Mouse (Mus musculus): Measurements from ENCODE around the gene Ap3d1. TPM values are rescaled to one million over a fixed set of nuclear protein-coding genes. Genes with fewer than 3 reads are reported as not detected.
A peak's percentile ranks its signal among the peaks of the same experiment; 100 is the strongest.

Gene Ap3d1
- total RNA-seq, 4 experiments from 2014 or later = 91.8 to 136 (median 113) TPM

DNA sequence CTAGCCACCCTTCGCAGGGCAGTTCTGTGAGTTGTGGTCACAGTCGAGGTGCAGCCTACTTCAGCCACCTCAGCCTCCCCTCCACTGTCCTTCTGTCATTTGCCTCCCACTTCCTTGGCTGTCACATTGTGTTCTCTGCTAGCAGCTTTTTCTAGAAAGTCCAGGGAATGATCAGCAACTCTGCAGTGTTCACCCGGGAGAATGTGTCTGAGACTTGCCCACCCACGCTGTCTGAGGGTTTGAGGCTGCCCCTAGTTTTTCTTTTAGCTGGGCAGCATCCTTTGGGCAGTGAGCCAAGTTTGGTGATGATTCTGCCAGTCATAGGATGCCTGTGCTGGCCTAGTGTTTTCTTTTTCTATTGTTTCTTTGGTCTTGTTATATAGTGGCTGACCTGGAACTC lies 14.9 kb upstream of the Ap3d1 start:
- no peak for DNase-seq

DNA sequence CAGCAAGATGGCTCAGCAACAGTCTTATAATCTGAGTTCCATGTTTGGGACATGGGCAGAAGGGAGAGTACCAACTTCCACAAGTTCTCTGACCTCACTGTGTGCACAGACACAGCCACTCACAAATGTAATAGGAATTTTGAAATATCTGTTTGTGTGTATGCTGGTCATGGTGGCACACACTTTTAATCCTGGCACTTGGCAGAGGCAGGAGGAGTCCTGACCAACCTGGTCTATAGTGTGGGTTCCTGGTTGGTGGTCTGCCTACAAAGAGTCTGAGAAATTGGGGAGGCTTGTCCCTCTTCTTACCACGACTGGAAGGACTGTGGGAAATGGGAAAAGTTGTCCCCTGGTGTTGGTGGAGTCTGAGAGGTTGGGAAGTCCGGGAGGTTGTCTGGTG lies 14.4 kb upstream of the Ap3d1 start:
- no peak for DNase-seq

DNA sequence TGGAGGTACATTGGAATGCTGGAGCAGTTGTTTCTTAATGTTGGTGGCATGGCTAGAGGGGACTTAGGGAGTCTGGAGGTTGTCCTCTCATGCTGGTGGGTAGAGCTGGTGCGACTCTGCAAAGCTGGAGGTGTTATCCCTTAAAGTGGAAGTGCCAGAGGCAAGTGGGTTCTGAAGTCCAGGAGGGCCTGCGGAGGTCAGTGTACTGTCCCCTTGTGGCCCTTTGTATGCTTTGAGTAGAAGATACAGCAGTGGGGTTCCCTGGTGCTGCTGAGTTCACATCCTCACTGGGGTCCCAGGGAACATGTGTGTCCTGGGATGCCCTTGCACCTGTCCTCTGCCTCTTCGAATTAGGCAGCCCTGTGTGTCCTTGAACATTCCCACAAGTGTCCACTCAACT lies 14.0 kb upstream of the Ap3d1 start:
- DNase-seq = no peak

DNA sequence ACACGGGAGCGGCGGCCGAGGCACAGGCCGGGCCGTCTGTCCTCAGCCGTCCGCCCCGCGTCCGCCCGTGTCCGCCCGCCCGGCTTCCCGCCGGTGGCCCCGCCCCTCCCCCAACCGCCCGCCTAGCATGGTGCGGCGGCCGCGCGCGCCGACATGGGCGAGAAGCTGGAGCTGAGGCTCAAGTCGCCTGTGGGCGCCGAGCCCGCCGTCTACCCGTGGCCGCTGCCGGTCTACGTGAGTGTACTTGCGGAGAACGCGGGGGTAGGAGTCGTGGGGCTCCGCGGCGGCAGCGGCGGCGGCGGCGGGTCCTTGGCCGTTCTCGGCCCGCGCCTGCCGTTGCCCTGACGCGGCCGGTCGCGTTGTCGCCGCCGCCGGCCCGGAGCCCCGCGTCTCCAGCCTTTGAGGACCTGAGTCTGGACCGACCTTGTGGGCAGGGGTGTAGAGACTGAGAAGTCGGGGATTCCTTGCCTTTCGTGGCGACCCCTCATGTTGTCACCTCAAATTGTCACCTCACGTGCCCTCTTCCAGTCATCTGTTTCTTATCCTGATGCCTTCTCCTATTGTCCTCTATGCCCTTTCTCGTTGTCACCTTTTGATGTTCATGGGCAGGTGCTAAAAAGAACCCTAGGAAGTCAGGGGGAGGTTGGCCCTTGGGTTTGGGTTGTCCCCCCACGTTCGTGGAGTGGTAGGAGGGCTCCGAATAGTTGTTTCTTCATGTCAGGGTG lies 13.4 kb upstream of the Ap3d1 start:
- DNase-seq = no peak

DNA sequence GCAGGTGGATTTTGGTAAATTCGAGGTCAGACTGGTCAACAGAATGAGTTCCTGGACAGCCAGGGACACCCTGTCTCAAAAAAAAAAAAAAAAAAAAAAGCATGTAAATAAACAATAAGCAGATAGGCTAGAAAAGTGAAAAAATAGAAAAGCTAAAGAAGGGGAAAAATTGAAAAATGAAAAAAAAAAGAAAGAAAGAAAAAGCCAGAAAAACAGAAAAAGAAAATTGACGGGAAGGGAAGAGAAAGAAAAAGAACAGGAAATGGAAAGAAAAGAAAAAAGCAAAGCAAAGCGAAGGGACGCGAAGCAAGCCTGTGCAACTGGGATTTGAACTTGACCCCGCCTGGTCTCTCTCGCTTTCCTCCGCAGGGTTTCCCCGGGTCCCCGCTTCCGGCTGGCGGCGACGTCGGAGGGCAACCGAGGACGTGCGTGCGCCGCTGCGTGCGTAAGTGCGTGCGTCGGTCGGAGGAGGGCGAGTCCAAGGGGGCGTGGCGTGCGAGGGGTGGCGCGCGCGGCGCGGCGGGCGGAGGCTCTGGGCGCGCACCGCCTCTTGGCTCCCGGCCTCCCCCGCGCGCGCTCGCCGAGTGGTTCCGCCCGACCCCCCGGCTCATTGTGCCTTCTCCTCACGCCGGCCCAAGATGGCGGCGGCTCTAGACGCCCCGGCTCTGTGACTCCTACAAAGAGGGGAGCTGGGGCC lies 12.7 kb upstream of the Ap3d1 start, which contains the start of gene Dot1l:
Dot1l (plus strand) TSS at position 613 of the 697 bp plus-strand sequence.
- peak; percentile 96 for DNase-seq

DNA sequence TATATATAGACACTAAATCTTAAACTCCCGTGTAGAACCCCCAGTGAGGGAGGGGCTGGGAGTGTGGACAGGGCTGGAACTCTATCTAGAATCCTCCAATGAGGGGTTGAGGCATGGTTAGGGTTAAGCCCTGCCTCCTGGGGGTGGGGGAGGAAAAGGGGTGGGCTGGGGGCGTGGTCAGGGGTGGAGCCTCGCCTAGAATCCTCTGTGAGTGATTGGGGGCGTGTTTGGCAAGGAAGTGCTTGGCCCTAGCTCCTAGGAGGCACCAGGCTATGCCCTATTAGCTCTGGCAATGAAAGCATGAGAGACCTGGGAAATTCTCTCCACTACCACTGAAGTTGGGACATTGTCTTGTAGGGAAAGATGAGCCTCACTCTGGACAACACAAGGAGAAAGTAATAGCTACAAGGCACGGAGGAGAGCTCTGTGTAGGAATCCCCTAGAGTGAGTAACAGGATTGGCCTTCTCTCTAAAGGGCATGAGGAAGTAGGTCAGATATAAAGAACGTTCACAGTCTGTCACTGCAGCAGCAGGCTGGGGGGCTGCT lies 10.1 kb upstream of the Ap3d1 start:
- no peak for DNase-seq

DNA sequence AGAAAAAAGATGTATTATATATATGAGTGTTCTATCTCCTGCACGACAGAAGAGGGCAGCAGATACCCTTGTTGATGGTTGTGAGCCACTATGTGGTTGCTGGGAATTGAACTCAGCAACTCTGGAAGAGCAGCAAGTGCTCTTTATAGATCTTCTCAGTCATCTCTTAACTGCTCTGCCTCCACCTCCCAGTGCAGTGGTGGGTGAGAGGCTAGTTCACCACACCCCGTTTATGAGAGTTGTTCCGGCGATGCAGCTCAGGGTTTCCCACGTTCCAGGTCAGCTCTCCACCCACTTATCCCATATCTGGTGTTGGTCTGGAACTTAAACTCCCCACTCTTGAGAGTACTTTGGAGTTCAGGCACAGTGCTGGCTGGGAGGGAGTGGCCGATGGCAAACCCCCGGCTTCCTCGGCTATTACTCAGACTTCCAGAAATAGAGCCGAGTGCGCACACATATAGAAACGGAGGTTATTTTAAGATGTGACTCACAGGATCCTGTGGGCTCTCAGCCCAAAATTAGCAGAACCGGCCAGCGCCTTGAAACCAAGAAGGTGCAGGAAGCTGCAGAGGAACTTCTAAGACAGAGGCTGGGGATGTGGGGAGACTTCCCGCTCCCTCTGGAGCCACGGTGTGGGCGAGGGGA lies 9.2 kb upstream of the Ap3d1 start:
- peak; percentile 67 for DNase-seq

DNA sequence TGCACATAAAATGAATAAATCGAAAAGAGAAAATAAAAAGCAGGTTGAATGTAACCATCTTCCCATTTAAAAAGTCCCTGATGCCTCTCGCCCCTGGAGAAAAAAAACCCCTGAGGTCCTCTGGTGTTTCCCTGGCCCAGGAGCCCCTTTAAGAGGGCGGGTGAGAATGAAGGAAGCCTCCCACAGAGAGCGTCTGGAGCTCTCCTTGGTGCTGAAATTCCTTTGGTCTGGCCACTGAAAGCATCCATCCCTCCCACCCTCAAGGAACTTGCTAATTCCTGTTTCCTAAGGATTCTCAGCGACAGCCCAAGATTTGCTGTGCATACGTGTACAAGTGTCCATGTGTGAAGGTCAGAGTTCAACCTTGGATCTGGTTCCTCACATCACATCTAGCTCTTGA lies 6.5 kb upstream of the Ap3d1 start:
- DNase-seq = no peak

DNA sequence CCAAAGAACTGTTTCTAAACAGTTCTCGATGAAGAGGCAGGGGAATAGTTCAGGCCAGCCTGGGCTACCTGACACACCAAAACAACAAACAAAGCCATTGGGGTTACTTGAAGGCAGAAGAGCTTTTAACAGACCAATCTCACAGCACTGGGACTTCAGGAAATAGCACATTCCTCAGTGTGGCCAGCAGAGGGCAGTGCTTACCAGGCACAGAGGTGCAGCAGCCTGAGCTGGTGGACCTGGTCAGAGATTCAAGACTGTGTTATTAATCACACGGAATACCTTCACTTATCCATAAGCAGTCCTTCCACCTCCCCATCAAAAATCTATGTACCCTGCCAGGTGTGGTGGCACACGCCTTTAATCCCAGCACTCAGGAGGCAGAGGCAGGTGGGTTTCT lies 5.3 kb upstream of the Ap3d1 start:
- no peak for DNase-seq

DNA sequence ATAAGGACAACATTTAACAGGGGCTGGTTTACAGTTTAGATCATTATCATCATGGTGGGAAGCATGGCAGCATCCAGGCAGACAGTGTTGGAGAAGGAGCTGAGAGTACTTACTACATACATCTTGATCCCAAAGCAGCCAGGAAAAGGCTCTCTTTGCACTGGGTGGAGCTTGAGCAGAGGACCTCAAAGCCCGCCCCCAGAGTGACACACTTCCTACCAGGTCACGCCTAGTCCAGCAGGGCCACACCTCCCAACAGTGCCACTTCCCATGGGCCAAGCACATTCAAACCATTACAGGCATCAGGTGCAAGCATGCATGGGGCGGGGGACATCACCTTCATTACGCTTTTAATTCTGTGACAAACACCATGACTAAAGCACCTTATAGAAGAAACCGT lies 2.2 kb upstream of the Ap3d1 start:
- DNase-seq = no peak

DNA sequence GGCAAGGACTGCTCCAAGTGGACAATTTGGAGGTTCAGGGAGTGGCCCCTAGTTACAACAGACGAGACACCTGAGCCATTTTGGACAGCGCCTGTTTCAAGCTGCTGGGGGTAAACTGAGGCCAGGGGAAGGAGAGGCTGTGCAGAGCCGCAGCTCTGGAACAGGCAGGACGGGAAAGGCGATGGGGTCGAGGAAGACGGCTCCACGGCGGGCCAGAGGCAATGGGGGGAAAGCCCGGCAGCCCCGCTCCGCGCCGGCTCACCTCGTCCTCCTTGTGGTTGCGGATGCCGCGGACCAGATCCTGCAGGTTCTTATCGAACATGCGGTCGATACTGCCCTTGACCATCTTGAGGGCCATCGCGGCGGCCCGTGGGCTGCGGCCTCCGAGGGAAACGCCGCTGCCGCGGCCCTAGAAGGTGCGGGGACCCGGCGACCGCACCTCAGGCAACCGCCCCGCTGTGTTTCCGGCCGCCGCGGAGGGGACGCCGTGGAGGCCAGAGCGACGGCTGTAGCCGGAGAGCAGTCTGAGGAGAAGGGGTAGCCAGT lies 357 bp downstream of the Ap3d1 start:
- no peak for DNase-seq

DNA sequence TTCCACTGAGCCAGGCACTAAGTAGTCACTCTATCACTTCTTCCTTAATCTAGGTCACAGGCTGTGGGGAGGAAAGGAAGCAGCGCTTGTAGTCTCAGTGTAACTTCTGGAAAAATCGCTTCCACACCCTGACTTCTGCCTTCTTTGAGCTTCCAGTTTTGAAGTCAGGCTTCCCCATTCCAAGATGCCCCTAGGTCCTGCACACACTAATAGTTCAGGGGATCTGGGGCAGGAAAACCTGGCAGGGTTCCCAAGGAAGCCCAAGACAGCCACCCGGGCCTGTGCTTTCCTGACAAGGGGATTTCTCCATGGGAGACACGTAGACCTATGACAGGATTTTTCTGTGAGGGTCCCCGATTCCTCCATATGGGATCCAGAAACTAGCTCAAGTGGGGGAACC lies 918 bp downstream of the Ap3d1 start:
- DNase-seq = no peak

DNA sequence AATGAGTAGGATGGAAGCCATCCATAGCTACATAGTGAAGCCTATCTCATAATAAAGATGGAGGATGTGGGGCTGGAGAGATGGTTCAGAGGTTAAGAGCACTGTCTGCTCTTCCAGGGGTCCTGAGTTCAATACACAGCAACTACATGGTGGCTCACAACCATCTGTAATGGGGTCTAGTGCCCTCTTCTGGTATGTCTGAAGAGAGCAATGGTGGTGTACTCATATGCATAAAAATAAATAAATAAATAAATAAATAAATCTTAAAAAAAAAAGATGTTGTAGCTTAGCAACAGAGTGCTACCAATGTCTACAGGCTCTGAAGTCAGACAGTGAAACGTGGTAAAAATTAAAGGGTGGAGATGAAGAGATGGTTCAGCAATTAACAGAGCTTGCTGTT lies 3.4 kb downstream of the Ap3d1 start:
- no peak for DNase-seq

DNA sequence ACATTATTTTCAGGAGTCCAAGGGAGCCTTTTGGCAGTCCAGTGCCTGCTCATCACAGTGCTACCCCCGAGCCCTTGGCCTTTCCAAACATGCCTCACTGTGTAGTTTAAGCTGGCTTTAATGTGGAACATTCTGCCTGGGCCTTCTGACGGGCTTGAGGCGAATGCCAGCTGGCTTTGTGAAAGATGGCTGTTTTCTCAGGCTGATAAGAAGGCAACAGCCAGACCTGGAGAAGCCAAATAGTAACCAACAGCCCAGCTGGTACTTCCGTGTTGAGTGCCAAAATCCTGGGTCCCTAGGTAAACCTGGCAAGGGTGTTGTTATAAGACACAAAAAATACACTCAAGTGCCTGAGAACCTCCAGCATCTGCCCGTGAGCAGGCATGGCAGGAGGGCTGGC lies 5.3 kb downstream of the Ap3d1 start:
- DNase-seq = no peak

DNA sequence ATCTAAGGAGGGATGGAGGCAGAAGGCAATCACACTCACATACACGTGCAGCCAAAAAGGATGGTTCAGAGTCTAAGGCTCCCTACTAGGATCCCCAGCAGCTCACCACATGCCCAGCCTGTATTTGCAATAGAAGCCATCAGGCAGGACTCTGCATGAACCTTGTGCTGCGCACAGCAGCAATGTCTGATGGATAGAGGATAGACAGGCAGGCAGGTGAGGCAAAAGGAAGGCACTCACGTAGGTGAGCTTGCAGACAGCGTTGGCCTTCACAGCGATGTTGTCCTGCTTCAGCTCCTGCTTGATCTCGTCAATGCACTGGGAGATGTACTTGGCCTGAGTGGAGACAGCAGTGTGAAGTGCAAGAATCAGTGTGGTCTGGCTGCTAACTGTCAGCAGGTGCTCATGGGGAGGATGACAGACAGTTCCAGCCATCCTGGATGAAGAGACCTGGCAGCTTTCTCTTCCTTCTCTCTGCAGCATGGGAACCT lies 9.4 kb downstream of the Ap3d1 start:
- DNase-seq = no peak

DNA sequence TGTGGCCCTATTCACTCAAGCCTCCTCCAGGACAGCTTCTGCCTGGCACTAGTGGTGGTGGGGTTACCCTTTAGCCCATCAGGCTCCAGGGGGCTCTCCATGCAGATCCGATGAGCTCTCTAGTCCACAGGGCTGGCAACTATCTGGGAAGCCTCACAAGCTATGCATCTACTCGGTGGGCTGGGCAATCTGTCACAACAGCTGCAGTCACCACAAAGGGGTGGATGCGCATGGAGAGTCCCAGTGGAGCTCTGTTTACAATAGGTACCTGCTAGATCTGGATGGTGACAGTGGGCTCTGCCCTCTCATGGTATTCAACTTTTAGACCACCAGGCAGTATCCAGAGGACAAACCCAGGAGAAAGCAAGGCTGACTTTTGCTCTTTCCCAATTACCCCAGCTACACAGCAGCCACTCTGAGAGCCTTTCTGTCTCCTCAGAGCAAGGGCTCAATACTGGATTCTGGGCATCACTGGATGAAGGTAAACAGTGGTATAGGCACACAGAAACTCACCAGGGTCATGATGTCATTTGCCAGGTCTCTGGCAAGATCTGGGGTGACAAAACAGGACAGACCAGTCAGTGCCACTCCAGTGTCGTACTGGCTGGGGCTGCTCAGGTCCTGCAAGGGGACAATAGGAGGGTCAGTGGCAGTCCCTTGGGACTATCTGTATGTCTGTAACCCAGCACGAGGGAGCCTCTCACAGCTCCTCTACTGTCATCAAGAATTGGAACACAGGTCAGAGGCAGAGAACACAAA lies 14.5 kb downstream of the Ap3d1 start:
- no peak for DNase-seq

DNA sequence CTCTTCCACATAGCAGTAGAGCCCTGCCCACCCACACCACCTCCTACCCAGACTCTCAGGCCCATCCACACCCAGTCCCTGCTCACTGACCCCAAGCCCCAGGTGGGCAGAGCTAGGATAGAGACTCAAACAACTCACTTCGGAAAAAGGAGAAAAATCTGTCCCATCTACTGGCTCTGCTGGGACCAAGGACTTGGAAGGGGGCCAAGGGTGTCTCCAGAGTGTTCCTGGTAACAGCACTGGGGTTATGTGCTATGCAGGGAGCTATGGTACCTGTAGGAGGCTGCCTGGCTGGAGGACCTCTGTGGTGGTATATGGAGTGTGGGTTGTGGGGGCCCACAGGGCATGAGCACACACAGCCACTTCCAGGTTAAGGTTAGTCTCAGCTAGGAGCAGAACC lies 24.8 kb downstream of the Ap3d1 start:
- no peak for DNase-seq

DNA sequence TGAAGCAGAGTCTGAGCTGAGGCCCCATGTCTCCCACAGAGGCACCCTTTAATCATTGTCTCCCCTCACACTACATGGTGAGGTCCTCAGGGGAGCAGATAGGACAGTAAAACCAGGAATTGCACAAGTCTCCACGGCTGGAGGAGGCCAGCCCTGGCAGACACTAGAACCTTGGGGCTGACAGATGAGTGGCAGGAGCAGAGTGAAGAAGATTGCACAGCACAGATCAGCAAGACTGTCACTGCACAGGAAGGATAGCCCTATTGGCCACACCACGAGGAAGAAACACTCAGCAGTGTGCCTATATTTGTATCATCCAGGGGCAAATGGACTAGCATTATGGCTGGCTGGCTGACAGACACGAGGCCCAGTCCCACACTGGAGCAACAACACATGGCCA lies 31.2 kb downstream of the Ap3d1 start:
- no peak for DNase-seq

DNA sequence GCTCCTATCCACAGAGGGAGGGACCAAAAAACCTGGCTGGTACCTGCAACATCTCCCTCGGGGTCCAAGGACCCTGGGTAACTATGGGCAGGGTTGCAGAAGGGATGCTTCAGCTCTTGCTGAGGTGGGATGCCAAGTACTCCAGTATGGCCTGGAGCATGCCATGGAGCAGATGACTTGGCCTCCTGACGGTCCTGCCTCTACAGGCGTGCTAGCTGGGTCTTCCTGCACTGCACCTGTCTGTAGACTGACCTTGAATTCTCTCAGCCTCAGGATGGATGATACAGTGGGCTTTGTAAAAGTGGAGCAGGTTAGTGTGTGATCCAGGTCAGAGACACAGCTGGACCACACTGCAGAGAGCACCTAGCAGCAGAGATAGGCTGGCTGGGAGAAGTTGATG lies 36.6 kb downstream of the Ap3d1 start:
- DNase-seq = no peak

DNA sequence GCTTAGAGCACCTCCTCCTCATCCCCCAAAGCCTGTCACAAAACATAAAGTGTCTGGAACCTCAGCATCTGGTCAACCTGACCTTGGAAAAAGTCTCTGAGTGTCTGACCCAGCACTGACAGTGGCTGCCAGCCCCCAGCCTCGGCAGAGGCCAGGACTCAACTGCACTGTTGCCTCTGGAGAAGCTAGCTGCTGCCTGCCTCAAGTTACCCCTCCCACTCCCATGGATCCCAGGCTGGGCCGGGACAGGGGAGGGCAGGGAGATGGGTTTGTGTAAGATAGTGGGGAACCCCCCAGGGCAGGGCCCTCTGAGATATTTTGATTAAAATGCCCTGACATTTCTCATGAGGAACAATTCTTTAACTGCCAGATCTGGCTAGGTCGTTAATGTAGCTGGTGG lies 37.0 kb downstream of the Ap3d1 start:
- no peak for DNase-seq

DNA sequence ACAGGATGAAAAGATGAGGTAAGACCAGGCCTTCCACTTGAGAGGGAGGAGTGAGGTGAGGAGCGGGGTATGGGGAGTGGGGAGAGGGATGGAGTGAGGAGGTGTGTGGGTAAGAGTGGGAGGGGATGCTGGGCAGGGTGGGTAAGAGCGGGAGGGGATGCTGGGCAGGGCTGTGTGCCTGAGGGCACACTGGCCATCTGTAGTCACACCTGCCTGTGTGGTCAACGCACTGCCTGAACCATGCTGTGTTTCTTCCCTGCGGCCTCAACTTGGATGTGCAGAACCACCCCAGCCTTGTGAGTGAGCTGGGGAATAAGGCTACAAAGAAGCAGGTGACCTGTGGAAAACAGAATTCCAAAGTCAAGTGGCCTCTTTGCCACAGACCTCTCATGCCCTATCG lies 37.6 kb downstream of the Ap3d1 start:
- no peak for DNase-seq

DNA sequence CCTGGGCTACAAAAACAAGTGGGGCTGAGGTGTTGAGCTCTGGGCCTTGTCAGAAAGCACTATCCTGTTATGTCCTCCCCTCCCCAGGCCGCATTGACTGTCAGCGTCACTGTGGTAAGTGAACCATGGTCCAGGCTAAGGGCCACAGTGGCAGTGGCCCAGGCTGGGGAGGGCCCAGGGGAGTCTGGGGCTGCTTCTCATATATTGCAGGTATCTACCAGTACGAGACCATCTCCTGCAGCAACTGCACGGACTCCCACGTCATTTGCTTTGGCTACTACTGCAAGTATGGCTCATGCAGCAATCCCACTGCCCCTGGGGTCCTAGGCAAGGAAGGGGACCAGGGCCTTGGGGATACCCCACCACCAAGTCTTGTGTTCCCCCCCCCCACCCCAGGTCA lies 38.4 kb downstream of the Ap3d1 start:
- no peak for DNase-seq

All from adrenal gland, adult 8-10 months (tissue).